In the genomic region with DNA sequence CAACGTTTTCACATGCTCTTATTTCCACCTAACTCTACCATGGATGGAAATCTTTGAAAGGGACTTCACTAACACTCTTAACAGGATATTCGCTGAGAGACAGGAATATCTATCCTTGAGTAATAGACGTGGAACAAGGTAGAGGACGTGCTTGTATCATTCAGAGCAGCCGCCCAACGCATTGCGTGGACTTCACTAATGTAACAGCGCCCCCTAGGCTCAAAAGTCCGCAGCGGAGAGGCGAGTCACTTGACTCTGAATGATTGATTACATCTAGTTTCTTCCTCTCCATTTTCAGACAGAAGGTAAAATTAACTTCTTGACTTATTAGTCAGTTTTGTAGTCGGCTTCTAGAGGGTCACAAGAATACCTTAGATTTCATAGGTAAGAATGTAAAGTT, we compare ENCODE assay signal across 13 mouse cellular contexts.
A peak's percentile ranks its signal among the peaks of the same experiment; 100 is the strongest.
DNase-seq lines count a peak whose midpoint lies in the region; ATAC-seq and TF ChIP-seq lines count a peak whose summit lies in the region.
"Had no signal": no experiment of that assay in that cellular context is flagged by ENCODE, and none has a peak within 500 bp of the region (broad histone marks: within the 10 kb centered on the region; RNA-seq: fewer than 3 reads in every experiment).

No protein-coding gene starts in this region.

- no peaks in the 10 kb centered on the region for H3K36me3 ChIP-seq in kidney, adult 2 months (ENCODE audit: control insufficient read depth, insufficient read depth, low read length)
- H3K36me3 ChIP-seq in kidney, embryonic 15.5 days, result no peaks in the 10 kb centered on the region
- no peaks in the 10 kb centered on the region for H3K36me3 ChIP-seq in neural tube, embryonic 11.5 days (ENCODE audit: control insufficient read depth, insufficient read depth, low read length)
- H3K36me3 ChIP-seq in embryonic facial prominence, embryonic 10.5 days (replicated peaks), result no peaks in the 10 kb centered on the region
- no peaks in the 10 kb centered on the region for H3K36me3 ChIP-seq in forebrain, embryonic 16.5 days (ENCODE audit: control insufficient read depth, insufficient read depth)
- H3K36me3 ChIP-seq: G1E; stomach, embryonic 15.5 days had no signal

- no peak overlapping the region for H3K27ac ChIP-seq in kidney, adult 2 months (ENCODE audit: insufficient read depth, low read depth, low read length)
- no peak overlapping the region for H3K27ac ChIP-seq in kidney, embryonic 15.5 days
- H3K27ac ChIP-seq in neural tube, embryonic 11.5 days (ENCODE audit: low read depth, low read length), result no peak overlapping the region
- no peak overlapping the region for H3K27ac ChIP-seq in embryonic facial prominence, embryonic 10.5 days (replicated peaks)
- no peak overlapping the region for H3K27ac ChIP-seq in forebrain, embryonic 16.5 days (ENCODE audit: low read length)
- H3K27ac ChIP-seq: stomach, embryonic 15.5 days had no signal

- no peaks in the 10 kb centered on the region for H3K4me1 ChIP-seq in kidney, adult 2 months (ENCODE audit: control insufficient read depth, insufficient read depth, low read length)
- no peaks in the 10 kb centered on the region for H3K4me1 ChIP-seq in kidney, embryonic 15.5 days
- no peaks in the 10 kb centered on the region for H3K4me1 ChIP-seq in neural tube, embryonic 11.5 days (ENCODE audit: control insufficient read depth, insufficient read depth, low read length)
- no peaks in the 10 kb centered on the region for H3K4me1 ChIP-seq in embryonic facial prominence, embryonic 10.5 days
- no peaks in the 10 kb centered on the region for H3K4me1 ChIP-seq in forebrain, embryonic 16.5 days (replicated peaks; ENCODE audit: control insufficient read depth, insufficient read depth, low read length)
- H3K4me1 ChIP-seq: stomach, embryonic 15.5 days had no signal

- WGBS in kidney, adult 2 months, result 54% methylated on average over 12 of the region's 12 CpGs
- 56% methylated on average over 12 of the region's 12 CpGs for WGBS in kidney, embryonic 15.5 days
- WGBS in neural tube, embryonic 11.5 days, result 54% methylated on average over 12 of the region's 12 CpGs
- WGBS in embryonic facial prominence, embryonic 10.5 days, result 54% methylated on average over 12 of the region's 12 CpGs
- 59% methylated on average over 12 of the region's 12 CpGs for WGBS in forebrain, embryonic 16.5 days

- TF ChIP-seq POLR2A in kidney, adult 2 months (IDR thresholded peaks at IDR 0.05; ENCODE audit: low read depth, low read length), result no peak

- no peak overlapping the region for H3K4me3 ChIP-seq in kidney, adult 2 months (ENCODE audit: insufficient read depth, low read depth, low read length)
- no peak overlapping the region for H3K4me3 ChIP-seq in kidney, embryonic 15.5 days (replicated peaks)
- no peak overlapping the region for H3K4me3 ChIP-seq in neural tube, embryonic 11.5 days (ENCODE audit: low read depth, low read length)
- no peak overlapping the region for H3K4me3 ChIP-seq in embryonic facial prominence, embryonic 10.5 days
- H3K4me3 ChIP-seq in forebrain, embryonic 16.5 days (replicated peaks; ENCODE audit: low read length), result no peak overlapping the region
- H3K4me3 ChIP-seq: stomach, embryonic 15.5 days had no signal

- no peak for DNase-seq in kidney, adult 2 months
- DNase-seq in neural tube, embryonic 11.5 days (ENCODE audit: low spot score), result peak; percentile 18
- DNase-seq in neural tube, embryonic 10.5 days (ENCODE audit: extremely low spot score, low spot score), result no peak
- peak; percentile 6 to 32 for DNase-seq in adrenal gland, postnatal 36 days
- peak; percentile 40 for DNase-seq in embryonic facial prominence, embryonic 10.5 days (ENCODE audit: low spot score)
- DNase-seq in c-Kit-positive CD71-positive TER-119-positive erythroid progenitor cells, embryonic 14.5 days (ENCODE audit: low spot score), result no peak
- DNase-seq: cerebellum, adult 9-11 months; kidney, adult 11 months; lung, postnatal 4 days had no signal

- TF ChIP-seq CTCF in kidney, adult 2 months (conservative IDR thresholded peaks at IDR 0.05; ENCODE audit: insufficient read depth, insufficient read length, low read depth, low read length), result 0 out of 2 replicates have a peak, but pooled peaks have one; percentile 16

- no peaks in the 10 kb centered on the region for H3K9me3 ChIP-seq in kidney, embryonic 15.5 days (replicated peaks)
- no peaks in the 10 kb centered on the region for H3K9me3 ChIP-seq in neural tube, embryonic 11.5 days (ENCODE audit: control insufficient read depth, low read length)
- no peaks in the 10 kb centered on the region for H3K9me3 ChIP-seq in embryonic facial prominence, embryonic 10.5 days
- H3K9me3 ChIP-seq in forebrain, embryonic 16.5 days (ENCODE audit: control insufficient read depth, low read length), result no peaks in the 10 kb centered on the region
- H3K9me3 ChIP-seq: stomach, embryonic 15.5 days had no signal

- H3K27me3 ChIP-seq in kidney, adult 2 months (replicated peaks; ENCODE audit: control insufficient read depth, insufficient read depth, low read length), result no peaks in the 10 kb centered on the region; the same call in 1 of the 2 replicates
- no peaks in the 10 kb centered on the region for H3K27me3 ChIP-seq in kidney, embryonic 15.5 days
- no peaks in the 10 kb centered on the region for H3K27me3 ChIP-seq in neural tube, embryonic 11.5 days (ENCODE audit: control insufficient read depth, insufficient read depth, low read length)
- no peaks in the 10 kb centered on the region for H3K27me3 ChIP-seq in embryonic facial prominence, embryonic 10.5 days (replicated peaks; ENCODE audit: low read depth, poor library complexity, severe bottlenecking)
- no peaks in the 10 kb centered on the region for H3K27me3 ChIP-seq in forebrain, embryonic 16.5 days (replicated peaks; ENCODE audit: control insufficient read depth, insufficient read depth, low read length)
- H3K27me3 ChIP-seq: stomach, embryonic 15.5 days had no signal

- H3K4me2 ChIP-seq in kidney, embryonic 15.5 days, result no peak overlapping the region
- H3K4me2 ChIP-seq in neural tube, embryonic 11.5 days (ENCODE audit: low read depth), result no peak overlapping the region
- H3K4me2 ChIP-seq in forebrain, embryonic 16.5 days (ENCODE audit: low read length), result no peak overlapping the region
- H3K4me2 ChIP-seq: stomach, embryonic 15.5 days had no signal

- ATAC-seq in kidney, embryonic 15.5 days (replicated peaks; ENCODE audit: low FRiP score), result no peak
- no peak for ATAC-seq in neural tube, embryonic 11.5 days (ENCODE audit: insufficient read depth, low FRiP score, low TSS enrichment)
- ATAC-seq in forebrain, embryonic 16.5 days, result no peak

- H3K9ac ChIP-seq in kidney, embryonic 15.5 days, result no peak overlapping the region
- no peak overlapping the region for H3K9ac ChIP-seq in neural tube, embryonic 11.5 days (ENCODE audit: low read length)
- no peak overlapping the region for H3K9ac ChIP-seq in forebrain, embryonic 16.5 days (replicated peaks; ENCODE audit: low read depth, low read length)
- H3K9ac ChIP-seq: stomach, embryonic 15.5 days had no signal

Comparison
In these comparisons a context has a peak if more than half of its experiments do, and no peak if none do; other contexts are left out.
1. DNase-seq: peak in neural tube, embryonic 11.5 days (single experiment), adrenal gland, postnatal 36 days (2 of 2) and embryonic facial prominence, embryonic 10.5 days (single experiment); none in kidney, adult 2 months (single experiment), neural tube, embryonic 10.5 days (single experiment) and c-Kit-positive CD71-positive TER-119-positive erythroid progenitor cells, embryonic 14.5 days (single experiment).